Mouse (Mus musculus) ovary, postnatal 10 days (tissue): ENCODE measurements at regions not wholly inside any gene's neighbourhood (a gene's known extent, or its start where the extent isn't known, plus 50 kb on each side); places are given as distances from the start of the nearest gene placed in this dataset.

Experiments
- DNase-seq: peaks from one replicate; pipeline ENCODE4 v3.0.0; 2022; ENCODE audit warnings: low spot score

DNA sequence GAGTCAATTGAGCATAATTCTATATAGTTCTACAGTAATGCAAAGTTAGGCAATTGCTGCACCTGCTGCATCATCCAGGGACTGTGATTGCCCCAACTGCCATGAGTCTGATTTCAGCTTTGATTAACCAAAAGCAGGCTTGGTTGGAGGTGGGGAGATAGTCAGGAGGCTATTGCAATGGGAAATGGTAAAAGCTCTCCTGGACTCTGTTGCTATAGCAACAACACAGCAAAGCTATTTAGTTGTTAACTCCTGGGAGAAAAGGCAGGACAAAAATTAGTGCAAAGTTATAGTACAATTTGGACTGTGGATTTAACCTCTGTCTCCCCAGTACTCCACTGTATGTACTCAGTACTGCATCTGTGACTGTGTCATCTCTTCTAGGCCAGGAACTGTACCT is 51.7 kb upstream of the Rasgrf1 start:
- no peak for DNase-seq

DNA sequence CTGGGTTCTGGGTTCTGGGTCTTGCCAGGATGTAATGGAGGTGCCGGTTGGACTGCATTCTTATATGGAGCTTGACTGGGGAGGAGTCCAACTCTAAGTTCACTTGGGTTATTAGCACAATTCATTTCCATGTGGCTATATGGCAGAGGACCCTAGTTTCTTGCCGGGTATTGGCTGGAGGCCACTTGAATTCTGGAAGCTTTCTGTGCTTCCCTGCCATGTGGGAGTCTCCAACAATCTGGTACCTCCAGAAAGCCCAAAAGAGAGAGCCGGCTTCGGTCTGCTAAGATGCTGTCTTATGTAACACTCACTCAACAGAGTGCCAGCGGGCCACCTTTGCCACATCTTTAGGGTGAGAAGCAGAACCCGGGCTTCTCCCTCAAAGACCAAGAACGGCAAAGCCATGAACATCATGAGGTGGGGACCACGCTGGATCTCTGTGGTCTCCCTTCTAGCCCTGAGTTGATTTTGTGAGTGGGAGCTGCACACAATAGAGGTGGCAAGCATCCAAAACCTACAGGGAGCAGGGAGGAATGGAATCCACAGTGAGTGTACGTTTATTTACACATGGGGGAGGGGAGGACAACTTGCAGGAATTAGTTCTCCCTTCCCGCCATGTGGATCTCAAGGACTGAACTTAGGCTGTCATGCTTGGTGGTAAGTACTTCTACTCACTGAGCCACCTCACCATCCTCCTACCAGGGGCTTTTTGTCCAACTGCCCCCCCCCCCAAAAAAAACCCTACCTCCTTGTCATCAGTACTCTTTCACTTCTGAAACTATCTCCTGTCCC is 59.0 kb upstream of the Rasgrf1 start:
- no peak for DNase-seq

DNA sequence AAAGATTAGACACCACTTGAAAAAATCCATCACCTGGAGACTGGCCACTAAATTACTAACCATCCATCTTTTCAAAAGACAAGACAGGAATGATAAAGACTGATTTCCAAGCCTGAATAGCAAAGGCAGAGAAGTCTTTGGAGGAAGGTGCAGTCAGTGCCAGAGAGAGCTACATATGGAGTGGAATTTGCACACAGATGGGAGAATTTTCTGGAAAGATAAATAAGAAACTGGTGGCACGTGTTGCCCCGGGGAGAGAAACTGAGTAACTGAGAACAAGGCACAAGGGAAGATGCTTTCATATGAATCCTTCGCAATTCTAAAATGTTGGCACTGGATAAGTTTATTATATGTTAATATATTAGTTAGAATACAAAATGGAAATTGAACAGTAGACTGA is 59.8 kb upstream of the Rasgrf1 start:
- DNase-seq = no peak

DNA sequence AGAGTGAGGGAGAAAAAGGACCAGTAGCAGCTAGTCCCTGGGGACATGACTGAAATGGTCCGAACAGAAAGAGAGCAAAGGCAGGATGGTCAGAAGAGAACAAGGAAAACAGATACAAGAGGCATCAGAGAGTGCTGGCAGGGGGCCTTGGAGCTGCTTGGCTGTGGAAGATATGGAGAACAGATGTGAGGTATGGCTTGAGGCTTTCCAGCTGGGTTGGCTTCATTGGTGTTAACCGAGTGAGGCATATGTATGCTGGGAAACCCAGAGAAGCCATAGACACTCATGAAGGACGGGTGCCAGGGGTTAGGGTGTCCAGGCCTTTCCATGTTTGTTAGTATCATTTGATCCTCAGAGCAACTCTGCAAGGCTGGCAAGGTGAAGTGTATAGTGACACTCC is 61.1 kb upstream of the Rasgrf1 start:
- no peak for DNase-seq

DNA sequence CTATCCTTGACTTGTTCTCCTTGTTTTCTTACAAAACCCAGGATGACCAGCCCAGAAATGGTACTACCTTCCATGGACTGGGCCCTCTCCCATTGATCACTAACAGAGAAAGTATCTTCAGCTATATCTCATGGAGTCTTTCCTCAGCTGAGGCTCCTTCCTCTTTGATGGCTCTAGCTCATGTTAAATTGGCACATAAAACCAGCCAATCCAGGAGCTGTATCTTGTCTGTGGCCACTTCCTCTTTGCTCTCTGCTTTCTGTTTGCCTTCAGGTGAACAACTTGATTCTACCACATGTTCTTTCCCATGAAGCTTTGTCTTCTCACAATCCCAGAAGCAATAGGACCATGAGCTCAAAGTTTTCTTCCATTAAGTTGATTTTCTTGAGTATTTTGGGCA is 62.7 kb upstream of the Rasgrf1 start:
- DNase-seq = no peak

DNA sequence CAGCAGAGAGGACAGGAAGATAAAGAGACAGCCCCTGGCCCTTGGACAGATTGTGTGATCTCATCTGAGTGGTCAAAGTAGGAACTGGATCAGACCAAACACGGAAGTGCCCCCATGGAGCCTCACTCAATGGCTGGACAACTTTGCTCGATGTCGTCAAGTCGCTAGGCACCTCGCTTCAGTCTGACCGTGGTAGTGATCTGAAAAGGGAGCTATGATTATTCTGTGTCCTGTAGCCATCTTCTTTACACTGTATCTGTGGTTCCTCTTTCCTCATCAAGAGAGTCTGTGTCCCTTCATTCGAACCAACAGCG is 67.0 kb upstream of the Rasgrf1 start:
- no peak for DNase-seq

DNA sequence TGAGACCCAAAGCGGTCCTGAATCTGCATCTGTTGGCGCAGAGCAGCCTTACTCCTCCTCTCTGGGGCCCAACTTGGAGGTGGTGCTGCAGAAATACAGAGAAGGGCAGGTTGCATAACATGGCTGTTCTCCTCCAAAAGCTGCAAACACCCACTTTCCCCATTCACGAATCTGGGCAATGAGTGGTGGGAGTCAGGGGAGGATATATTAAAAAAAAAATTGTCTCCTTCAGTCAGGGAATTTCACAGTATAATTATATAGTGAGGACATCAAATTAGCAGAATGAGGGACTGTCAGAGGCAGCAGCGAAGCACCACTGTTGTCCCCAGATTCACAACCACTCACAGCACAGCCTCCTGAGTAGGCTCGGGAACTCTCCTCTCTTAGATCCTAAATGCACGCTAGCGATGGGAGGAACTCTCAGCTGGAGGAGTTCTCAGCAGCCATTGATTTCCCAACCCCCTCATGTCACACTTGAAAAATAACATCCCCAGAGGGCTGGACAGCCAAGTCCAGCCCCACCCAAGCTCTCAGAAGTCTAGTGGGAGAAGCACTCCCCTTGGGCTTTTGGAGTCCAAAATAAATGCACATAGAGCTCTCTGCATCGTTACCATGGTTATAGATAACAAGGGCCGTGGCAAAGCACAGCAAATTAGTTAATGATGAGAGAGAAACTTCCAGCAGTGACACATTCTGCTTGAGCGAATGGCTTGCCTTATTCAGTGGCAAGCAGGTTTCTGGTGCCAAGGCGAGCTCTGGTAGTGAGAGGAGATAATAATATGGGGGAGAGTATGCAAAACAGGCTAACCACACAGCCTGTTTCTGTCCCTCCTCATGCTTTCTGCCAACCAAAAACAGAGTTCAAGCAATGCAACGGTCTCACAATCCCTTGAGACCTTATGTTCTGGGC is 67.6 kb upstream of the Rasgrf1 start:
- DNase-seq = no peak

DNA sequence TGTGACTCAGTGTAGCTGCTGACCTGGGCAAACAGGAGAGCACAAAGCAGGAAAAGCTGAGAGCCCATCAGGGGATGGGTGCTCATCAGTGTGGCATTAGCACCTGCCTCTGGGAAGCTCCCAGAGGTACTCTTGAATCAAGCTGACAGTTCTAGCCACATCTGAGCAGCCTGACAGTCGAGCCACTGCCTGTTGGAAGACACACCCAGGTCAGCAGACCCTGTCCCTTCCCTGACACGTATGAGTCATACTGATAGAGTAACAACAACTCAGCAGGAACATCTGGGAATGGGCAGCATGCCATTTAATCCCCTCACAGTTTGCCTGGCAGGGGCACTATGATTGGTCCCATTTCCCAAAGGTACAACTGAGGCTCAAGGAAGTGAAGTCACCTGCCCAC is 68.3 kb upstream of the Rasgrf1 start:
- DNase-seq = no peak

DNA sequence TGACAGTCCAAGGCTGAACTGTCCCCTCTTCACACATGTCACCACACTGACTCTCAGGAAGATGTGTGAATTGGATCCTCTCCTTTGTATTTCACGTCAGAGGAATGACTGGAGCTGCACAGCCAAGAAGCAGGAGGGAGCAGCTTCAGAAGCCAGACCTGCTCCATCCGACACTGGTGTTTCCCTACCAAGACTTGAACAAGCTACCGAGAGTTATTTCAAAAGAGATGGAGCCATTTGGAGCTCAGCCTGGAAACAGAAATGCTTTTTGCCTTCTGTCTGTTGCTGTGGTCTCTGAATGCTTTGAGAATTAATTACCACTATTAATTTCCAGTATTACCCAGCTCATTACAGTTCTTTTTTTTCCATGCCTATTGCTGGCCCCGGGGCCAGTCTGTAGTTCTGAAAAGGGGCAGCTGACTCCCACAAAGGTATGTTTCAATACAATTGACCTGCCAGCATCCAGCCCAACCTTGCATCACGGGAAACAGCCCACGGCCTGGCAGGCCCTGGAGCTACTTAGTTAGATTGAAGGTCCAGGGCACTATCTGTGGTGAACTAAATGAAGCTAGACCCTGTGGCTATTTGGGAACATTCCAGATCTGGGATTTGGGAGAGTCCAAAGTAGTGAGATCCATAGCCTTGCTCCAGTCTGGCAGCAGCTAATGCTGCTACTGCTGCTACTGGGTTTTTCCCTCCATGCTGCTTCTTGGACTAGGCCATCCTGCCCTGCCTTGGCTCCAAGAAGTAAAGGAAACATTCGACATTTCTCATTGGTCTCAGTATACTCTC is 73.1 kb upstream of the Rasgrf1 start:
- no peak for DNase-seq

DNA sequence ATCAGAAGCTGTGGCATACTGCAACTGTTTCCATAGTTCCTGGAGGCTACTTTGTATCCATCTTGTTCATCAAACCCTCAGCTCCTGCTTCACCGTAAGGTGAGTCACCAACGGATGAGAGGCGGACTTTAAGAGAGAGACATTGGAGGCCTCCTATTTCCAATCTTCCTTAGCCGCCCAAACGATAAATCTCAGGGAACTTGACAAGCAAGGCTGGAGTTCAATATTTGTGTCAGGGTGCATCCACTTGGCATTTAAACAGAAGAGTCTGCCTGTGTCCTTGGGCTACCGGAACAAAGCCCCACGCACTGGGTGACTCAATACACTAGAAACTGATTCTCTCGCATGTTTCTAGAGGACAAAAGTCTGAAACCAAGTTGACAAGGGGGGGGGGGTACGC is 76.1 kb upstream of the Rasgrf1 start:
- DNase-seq = no peak

DNA sequence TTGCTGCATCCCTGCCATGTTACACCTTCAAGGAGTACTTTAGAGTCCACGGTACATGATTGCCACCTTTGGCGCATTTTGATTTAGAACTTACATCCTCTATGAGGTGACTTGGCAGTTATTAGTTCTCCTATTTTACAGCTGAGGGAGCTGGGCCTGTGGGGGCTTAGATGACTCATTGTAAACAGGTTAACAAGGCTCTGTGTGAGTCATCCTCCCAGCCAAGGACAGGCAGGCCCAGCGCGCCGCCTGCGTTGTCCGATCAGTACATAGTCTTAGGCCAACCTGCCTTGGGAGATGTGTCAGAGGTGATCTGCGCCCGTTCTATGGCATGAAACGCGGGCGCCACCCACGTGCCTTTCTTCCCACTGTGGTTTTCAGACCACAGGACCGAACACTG is 77.9 kb upstream of the Rasgrf1 start:
- no peak for DNase-seq

DNA sequence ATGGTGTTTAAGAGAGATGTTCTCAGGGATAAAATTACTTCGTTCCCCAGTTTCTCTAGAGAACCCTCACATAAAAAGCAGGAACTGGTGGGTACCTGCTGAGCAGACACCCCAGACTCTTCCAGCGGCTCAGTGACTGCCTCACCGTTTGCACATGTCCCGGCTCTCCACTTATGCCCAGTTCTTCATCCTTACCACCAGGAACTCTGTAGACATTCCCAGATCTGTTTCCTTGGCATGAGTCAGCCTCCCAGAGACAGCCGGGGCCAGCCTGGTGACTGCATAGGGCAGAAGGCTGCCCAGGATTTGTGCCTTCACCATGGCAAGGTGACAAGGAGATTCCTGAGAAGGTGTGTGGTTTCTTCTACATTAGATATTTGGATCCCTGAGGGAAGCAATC is 81.6 kb upstream of the Rasgrf1 start:
- no peak for DNase-seq

DNA sequence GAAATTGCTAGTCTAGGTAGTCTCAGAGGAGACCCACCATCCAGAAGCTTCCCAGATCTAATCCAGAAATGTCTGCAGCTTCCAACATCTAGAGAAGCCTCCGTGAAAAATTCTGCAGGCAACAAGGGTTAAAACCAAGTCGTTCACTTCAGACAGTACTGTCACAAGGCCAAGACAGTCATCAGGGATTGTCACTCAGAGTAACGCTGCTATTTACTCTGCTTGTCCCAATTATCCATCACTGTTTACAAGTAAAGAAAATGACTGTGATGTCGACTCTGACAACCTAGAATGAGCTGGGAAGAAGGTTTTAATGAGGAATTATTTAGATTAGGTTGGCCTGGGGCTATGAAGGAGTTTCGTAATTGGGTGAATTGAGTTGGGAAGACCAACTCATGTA is 82.1 kb upstream of the Rasgrf1 start:
- DNase-seq = no peak

DNA sequence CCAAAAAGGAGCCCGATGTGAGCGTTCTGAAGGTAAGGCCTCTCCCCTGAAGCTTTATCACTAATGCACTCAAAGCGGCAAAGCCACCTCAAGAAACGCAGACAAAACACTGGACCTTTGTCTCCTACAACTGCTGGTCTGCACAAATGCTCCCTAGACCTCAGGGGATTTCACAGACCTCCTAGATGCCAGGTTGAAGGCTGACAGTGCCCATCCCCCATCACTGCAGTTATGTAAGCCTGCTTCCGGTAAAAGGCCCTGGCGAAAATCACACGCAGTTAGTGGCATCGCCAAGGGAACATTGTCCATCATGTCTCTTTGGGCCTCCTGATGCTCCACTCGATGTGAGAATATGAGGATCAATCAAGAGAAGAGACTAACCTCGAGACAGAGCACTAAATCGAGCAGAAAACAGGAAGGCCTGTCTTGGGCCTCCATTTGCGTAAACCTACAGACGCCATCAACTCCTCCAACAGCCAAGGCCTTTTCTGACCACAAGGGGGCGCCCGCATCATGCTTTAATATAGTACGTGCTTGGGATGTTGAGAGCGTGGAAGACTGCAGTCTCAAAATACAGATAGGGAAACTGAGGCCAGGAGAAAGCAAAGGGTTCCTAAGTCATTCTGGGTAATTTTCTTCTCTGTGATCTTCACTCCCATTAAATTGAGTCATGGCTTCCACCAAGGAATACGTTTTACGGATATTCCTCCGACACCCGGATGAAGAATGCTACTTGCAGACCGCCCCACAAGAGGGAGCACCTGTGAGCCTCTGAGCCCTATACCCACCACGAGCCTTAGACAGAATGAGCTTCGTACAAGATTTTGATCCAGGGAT is 82.8 kb upstream of the Rasgrf1 start:
- peak; percentile 73 for DNase-seq

DNA sequence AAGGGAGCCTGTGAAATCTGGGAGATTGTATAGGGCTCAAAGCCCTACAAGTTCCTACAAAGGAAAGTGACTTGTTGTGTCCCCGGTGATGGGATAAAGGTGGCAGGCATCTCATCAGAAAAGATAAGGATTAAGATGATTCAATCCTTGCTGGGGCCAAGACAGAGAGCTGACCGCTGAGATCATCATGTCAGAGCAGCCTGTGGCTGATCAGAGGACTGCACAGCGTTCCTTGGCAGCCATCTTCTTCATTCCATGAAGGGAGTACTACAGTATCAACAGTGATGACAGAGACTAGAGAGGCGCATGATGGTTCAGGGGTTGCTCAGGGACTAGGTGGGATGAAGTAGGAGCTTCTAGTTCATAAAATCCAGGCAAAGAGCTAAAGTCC is 83.6 kb upstream of the Ankrd34c start:
- DNase-seq = no peak

DNA sequence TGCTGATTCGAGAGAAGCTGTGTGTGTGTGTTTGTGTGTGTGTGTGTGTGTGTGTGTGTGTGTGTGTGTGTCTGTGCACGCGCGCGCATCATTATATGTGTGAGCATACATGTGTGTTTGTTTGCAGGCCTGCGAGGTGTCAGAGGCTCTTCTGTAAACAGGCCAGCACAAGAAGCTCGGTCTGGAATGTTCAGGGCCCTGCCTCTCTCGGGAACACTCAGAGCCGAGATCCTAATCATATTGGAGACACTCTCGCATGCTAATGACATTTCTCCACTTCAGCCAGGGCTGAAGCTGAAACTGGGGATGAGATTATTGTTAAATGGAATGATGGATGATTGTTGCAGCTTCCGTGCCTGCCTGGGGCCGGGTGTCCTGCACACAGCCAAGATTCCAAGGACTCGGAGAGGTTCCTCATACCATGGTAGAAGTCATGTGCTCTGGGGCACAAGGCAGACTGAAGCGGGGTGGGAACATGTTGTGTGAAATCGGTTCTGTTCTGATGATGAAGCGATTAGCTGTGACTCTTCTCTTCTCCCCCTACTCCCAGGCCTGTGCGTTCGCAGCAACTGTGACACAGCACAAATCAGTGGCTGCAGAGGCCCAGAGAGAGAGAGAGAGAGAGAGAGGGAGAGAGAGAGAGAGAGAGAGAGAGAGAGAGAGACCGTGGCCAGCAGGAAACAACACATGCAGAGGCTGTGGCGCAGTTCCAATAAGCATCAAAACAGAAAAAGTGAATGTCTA is 83.0 kb upstream of the Ankrd34c start:
- no peak for DNase-seq

DNA sequence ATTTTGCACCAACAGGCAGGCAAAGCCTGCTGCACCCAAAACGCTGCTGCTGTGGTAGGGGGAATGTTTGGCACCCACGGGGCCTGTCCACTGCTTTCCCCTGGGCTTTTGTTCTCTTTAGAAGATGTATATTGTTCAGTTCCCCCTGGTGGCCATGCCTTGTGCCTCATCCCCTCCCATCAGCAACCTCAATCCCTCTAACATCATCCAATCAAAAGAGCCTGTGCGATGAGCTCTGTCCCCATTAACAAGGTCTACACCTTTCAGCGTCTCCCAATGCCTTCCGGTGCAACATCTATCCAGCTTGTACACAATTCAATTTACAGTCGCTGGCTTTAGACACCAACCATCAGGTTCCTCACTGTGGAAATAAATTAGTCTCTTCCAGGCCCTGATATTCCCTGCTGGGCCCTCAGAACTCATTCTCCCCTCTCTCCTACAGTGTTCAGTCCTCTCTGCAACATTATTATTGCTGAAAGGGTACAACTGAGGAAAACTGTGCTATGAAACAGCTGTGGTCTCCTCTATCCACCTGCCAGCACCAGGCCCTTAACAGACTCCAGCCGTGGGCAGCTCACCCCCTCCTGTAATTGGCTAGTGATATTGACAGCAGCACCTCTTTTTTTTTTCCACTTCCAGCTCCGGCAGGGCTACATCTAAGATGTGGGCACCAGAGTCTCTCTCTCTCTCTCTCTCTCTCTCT is 75.5 kb upstream of the Ankrd34c start:
- no peak for DNase-seq

DNA sequence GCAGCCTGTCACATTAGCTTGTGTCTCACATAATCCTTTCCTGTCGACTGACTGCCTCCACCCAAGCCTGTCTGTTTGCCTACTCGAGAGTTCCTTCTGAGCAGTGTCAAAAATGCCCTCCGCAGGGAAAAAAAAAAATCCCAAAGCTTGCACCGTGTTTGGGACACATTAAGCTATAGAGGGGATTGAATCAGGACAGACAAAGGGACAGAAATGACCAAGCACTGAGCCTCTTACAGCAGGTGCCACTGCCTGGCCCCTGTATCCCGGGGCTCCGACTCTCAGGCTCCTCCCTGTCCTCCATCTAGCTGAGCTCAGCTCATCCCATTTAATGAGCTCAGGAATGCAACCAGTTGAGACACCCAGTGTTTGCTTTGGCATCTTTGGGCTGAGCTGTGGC is 69.1 kb upstream of the Ankrd34c start:
- no peak for DNase-seq

DNA sequence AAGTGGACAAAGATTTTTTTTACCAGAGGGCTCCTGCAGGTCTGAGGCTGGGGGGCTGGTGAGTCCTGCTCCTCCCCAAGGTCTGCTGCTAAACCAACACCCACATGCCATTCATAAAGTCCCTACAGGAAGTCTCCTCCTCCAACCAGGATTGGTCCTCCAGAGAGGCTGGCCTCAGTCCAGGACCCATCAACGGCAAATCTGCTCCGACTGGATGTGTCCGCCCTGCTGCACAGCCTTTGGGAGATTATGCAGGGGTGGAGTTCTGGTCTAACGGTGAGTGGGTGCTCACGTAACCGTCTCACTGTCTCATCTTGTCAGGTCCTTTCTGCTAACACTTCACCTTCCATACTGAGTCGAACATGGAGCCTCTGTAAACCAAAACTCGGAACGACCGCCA is 64.4 kb upstream of the Ankrd34c start:
- no peak for DNase-seq

DNA sequence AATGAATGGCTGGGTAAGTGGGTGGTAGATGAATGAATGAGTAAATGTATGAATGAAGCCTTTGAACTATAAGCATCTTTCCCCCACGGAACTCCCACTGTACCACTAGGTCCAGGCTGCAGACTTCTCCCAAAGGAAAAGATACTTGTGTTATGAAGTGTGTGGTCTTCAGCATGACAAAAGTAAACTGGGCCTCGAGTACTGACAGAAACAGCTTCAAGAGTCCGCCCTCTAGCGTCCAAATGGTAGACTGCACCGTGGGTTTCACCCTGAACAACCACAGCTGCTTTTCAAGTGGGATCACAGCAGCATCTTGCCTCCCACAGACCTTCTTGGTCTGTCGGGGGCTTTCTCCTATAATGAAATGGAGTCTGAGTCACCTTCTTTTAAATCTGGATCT is 54.7 kb upstream of the Ankrd34c start:
- peak; percentile 21 for DNase-seq

DNA sequence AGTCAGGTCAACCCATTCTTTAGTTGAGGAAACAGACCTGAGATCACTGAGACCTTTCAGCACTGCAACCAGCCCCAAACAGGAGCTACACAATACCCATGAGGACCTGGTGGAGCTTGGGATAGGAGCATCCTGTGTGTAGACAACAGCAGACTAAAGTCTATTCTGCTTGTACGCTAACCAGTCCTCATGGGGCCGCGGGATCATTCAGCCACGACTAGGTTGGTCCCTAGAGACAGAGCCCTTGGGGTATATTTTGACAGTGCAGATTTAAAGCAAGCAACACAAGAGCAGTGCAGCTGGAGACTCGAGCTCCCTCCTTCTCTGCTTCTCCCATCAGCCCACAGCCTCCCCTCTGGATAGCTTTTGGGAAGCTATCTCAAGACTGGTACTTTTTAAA is 51.7 kb upstream of the Ankrd34c start:
- no peak for DNase-seq
